ENCODE assay signal across 7 mouse cellular contexts in the genomic region with DNA sequence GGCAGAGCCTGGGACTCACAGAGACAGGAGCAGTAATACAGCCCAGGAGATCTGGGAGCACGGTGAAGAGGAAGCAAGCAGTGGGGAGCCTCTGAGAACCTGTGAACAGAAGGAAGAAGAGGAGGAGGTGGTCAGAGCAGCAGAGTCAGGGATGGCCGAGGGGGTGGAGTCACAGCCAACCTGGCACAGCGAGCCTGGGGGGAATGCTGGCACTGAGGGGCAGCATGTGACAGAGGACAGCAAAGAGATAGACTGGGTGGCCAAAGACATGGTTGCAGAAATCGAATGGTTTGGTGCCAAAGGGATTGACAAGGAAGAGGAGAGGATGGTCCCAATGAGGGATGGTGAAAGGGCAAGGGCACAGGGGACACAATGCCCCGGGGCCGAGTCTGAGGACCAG. TPM values are rescaled to one million over a fixed set of nuclear protein-coding genes. Genes with fewer than 3 reads are reported as not detected.
DNase-seq lines count a peak whose midpoint lies in the region; ATAC-seq and TF ChIP-seq lines count a peak whose summit lies in the region.

TSS of gene Cln3 (minus strand) at position 101 of the 400 bp plus-strand sequence.

- no peak within 1 kb of the TSS; the same call in 1 of the 2 replicates for H3K9ac ChIP-seq in hindbrain, embryonic 13.5 days
- peak within 1 kb of the TSS; percentile 9; the same call in 1 of the 2 replicates for H3K9ac ChIP-seq in liver, embryonic 15.5 days

- ATAC-seq in hindbrain, embryonic 13.5 days (ENCODE audit: low FRiP score), result no peak
- ATAC-seq in liver, embryonic 15.5 days (ENCODE audit: insufficient read depth), result no peak

- H3K27ac ChIP-seq in thymus, adult 2 months (ENCODE audit: control insufficient read depth, insufficient read depth, low read length), result peak within 1 kb of the TSS; percentile 34; the same call in 1 of the 2 replicates
- no peak within 1 kb of the TSS for H3K27ac ChIP-seq in embryonic fibroblast, embryonic 13.5 days (ENCODE audit: insufficient read depth, low read length)
- no peak within 1 kb of the TSS for H3K27ac ChIP-seq in hindbrain, embryonic 13.5 days
- H3K27ac ChIP-seq in liver, embryonic 15.5 days (replicated peaks), result peak within 1 kb of the TSS; percentile 68

- WGBS in thymus, adult 2 months, result 65% methylated on average over 6 of the region's 6 CpGs
- 77% methylated on average over 6 of the region's 6 CpGs for WGBS in hindbrain, embryonic 13.5 days
- 48% methylated on average over 6 of the region's 6 CpGs for WGBS in liver, embryonic 15.5 days (ENCODE audit: insufficient replicate concordance)

- no peak for TF ChIP-seq POLR2A in thymus, adult 2 months (IDR thresholded peaks at IDR 0.05; ENCODE audit: control insufficient read depth, extremely low read depth, insufficient read depth, low read length, poor library complexity)
- no peak for TF ChIP-seq POLR2A in embryonic fibroblast, embryonic 13.5 days (IDR thresholded peaks at IDR 0.05; ENCODE audit: low read depth, low read length)

- no peaks in the 10 kb centered on the region for H3K27me3 ChIP-seq in thymus, adult 2 months (ENCODE audit: control insufficient read depth, insufficient read depth, low read length)
- peaks cover 41% of the 10 kb centered on the region for H3K27me3 ChIP-seq in hindbrain, embryonic 13.5 days
- peaks cover 15% of the 10 kb centered on the region; the same call in 1 of the 2 replicates for H3K27me3 ChIP-seq in liver, embryonic 15.5 days

- no peaks in the 10 kb centered on the region for H3K36me3 ChIP-seq in thymus, adult 2 months (ENCODE audit: control insufficient read depth, insufficient read depth, low read length)
- H3K36me3 ChIP-seq in hindbrain, embryonic 13.5 days, result no peaks in the 10 kb centered on the region
- H3K36me3 ChIP-seq in liver, embryonic 15.5 days (replicated peaks), result no peaks in the 10 kb centered on the region

- H3K4me2 ChIP-seq in hindbrain, embryonic 13.5 days, result no peak within 1 kb of the TSS
- H3K4me2 ChIP-seq in liver, embryonic 15.5 days, result peak within 1 kb of the TSS; percentile 89

- H3K4me3 ChIP-seq in thymus, adult 2 months (ENCODE audit: control insufficient read depth, insufficient read depth, low read length), result peak within 1 kb of the TSS; percentile 9; the same call in 1 of the 2 replicates
- H3K4me3 ChIP-seq in embryonic fibroblast, embryonic 13.5 days (ENCODE audit: insufficient read depth, low read length), result no peak within 1 kb of the TSS
- H3K4me3 ChIP-seq in hindbrain, embryonic 13.5 days, result no peak within 1 kb of the TSS
- peak within 1 kb of the TSS; percentile 61 for H3K4me3 ChIP-seq in liver, embryonic 15.5 days (replicated peaks)

- no peaks in the 10 kb centered on the region for H3K9me3 ChIP-seq in hindbrain, embryonic 13.5 days
- no peaks in the 10 kb centered on the region for H3K9me3 ChIP-seq in liver, embryonic 15.5 days (replicated peaks)

- H3K4me1 ChIP-seq in thymus, adult 2 months (replicated peaks; ENCODE audit: control insufficient read depth, insufficient read depth, low read length), result peaks cover 24% of the 10 kb centered on the region
- 0 out of 2 replicates have a peak, but pooled peaks cover 7% of the 10 kb centered on the region for H3K4me1 ChIP-seq in embryonic fibroblast, embryonic 13.5 days (ENCODE audit: control insufficient read depth, insufficient read depth, low read length)
- peaks cover 28% of the 10 kb centered on the region for H3K4me1 ChIP-seq in hindbrain, embryonic 13.5 days (replicated peaks)
- H3K4me1 ChIP-seq in liver, embryonic 15.5 days (replicated peaks), result peaks cover 28% of the 10 kb centered on the region

- no peak for DNase-seq in thymus, adult 2 months
- no peak for DNase-seq in thymus, adult 18-20 months
- no peak for DNase-seq in ovary, adult 18-20 months (ENCODE audit: low spot score)
- no peak for DNase-seq in cerebellum, postnatal 4 days (ENCODE audit: low spot score in 2 of 2)

- no peak for TF ChIP-seq CTCF in thymus, adult 2 months (IDR thresholded peaks at IDR 0.05; ENCODE audit: borderline replicate concordance, control insufficient read depth, extremely low read depth, insufficient read depth, low read length, poor library complexity)
- TF ChIP-seq CTCF in embryonic fibroblast, embryonic 13.5 days (IDR thresholded peaks at IDR 0.05; ENCODE audit: borderline replicate concordance, insufficient read depth, low read length), result no peak

RNA-seq across cellular contexts. Expression of gene Cln3, which starts in this region (rescaled TPM):
- 90.6 and 141 TPM in 2 replicates for polyA plus RNA-seq in thymus, adult 2 months (2012; rRNA removed)
- 12.4 and 16.7 TPM in 2 replicates for polyA plus RNA-seq in embryonic fibroblast, embryonic 13.5 days (2011; ENCODE audit: insufficient read length, low read depth, missing spikeins)
- 31.1 and 35.2 TPM in 2 replicates for polyA plus RNA-seq in hindbrain, embryonic 13.5 days (2015; fragmentation: Nextera tagmentation; extraction: Ambion mirVana)
- 11.9 and 12.6 TPM in 2 replicates for polyA plus RNA-seq in liver, embryonic 15.5 days (2015; fragmentation: Nextera tagmentation; extraction: Ambion mirVana)

Comparison
In these comparisons a context has a peak if more than half of its experiments do, and no peak if none do; other contexts are left out.
1. H3K27ac ChIP-seq: peak in thymus, adult 2 months (single experiment) and liver, embryonic 15.5 days (single experiment); none in embryonic fibroblast, embryonic 13.5 days (single experiment) and hindbrain, embryonic 13.5 days (single experiment).
2. H3K4me3 ChIP-seq: peak in thymus, adult 2 months (single experiment) and liver, embryonic 15.5 days (single experiment); none in embryonic fibroblast, embryonic 13.5 days (single experiment) and hindbrain, embryonic 13.5 days (single experiment).